Mouse (Mus musculus): ENCODE data around the gene Gm5678. TPM values are rescaled to one million over a fixed set of nuclear protein-coding genes. Genes with fewer than 3 reads are reported as not detected.

The Gm5678 gene
- polyA plus RNA-seq, 1 experiment from 2014 or later, result 0.19 TPM

- peak within 1 kb of the TSS; percentile 92 for H3K27ac ChIP-seq (ENCODE audit: low read depth)
- H3K36me3 ChIP-seq (ENCODE audit: control insufficient read depth, insufficient read depth, low read length), result peaks cover 6% of the 10 kb centered on the region; the same call in 1 of the 2 replicates
- H3K9me3 ChIP-seq (ENCODE audit: control insufficient read depth, low read length), result no peaks in the 10 kb centered on the region
- H3K4me1 ChIP-seq (replicated peaks; ENCODE audit: control insufficient read depth, insufficient read depth, low read length), result peaks cover 15% of the 10 kb centered on the region
- peak; percentile 90 for ATAC-seq (replicated peaks; ENCODE audit: low FRiP score, low TSS enrichment, low read depth)
- peak within 1 kb of the TSS; percentile 73 for H3K9ac ChIP-seq (ENCODE audit: low read length)
- no peaks in the 10 kb centered on the region for H3K27me3 ChIP-seq (replicated peaks; ENCODE audit: control insufficient read depth, insufficient read depth, low read length)
- WGBS, result under 1% methylated on average over 55 of the region's 55 CpGs
- peak within 1 kb of the TSS; percentile 95 for H3K4me2 ChIP-seq (ENCODE audit: low read length)
- H3K4me3 ChIP-seq (ENCODE audit: low read depth, low read length), result peak within 1 kb of the TSS; percentile 66
- peak; percentile 95 for DNase-seq (ENCODE audit: low spot score)
These were observed 24.3 kb upstream of the Gm5678 start, which contains the start of gene Setd4 for GRCm38 (mm10) chr16:93603439-93604212. TSS of gene Setd4 (minus strand) at chr16:93604063.

GRCm38 (mm10) chr16:93604481-93604969 lies 23.4 kb upstream of the Gm5678 start:
- peak overlapping the region; percentile 92 for H3K27ac ChIP-seq (ENCODE audit: low read depth)
- ATAC-seq (replicated peaks; ENCODE audit: low FRiP score, low TSS enrichment, low read depth) (no peak), DNase-seq (ENCODE audit: low spot score) (peak; percentile 71)
- H3K4me1 ChIP-seq (replicated peaks; ENCODE audit: control insufficient read depth, insufficient read depth, low read length), result peaks cover 18% of the 10 kb centered on the region
- 6% methylated on average over 16 of the region's 16 CpGs for WGBS
- H3K9ac ChIP-seq (ENCODE audit: low read length), result peak overlapping the region; percentile 73
- H3K4me2 ChIP-seq (ENCODE audit: low read length), result peak overlapping the region; percentile 95
- H3K4me3 ChIP-seq (ENCODE audit: low read depth, low read length), result peak overlapping the region; percentile 66
- H3K27me3 ChIP-seq (replicated peaks; ENCODE audit: control insufficient read depth, insufficient read depth, low read length), result no peaks in the 10 kb centered on the region
- no peaks in the 10 kb centered on the region for H3K36me3 ChIP-seq (ENCODE audit: control insufficient read depth, insufficient read depth, low read length)
- no peaks in the 10 kb centered on the region for H3K9me3 ChIP-seq (ENCODE audit: control insufficient read depth, low read length)

GRCm38 (mm10) chr16:93605553-93605952 lies 22.3 kb upstream of the Gm5678 start, which contains the start of gene Cbr1:
TSS of gene Cbr1 (plus strand) at chr16:93605853.
- Histone ChIP-seq H3K27ac (ENCODE audit: low read depth) (no peak within 1 kb of the TSS), H3K9ac (ENCODE audit: low read length) (no peak within 1 kb of the TSS), H3K9me3 (ENCODE audit: control insufficient read depth, low read length) (no peaks in the 10 kb centered on the region), H3K4me3 (ENCODE audit: low read depth, low read length) (peak within 1 kb of the TSS; percentile 66), H3K4me1 (replicated peaks; ENCODE audit: control insufficient read depth, insufficient read depth, low read length) (peaks cover 18% of the 10 kb centered on the region), H3K27me3 (replicated peaks; ENCODE audit: control insufficient read depth, insufficient read depth, low read length) (no peaks in the 10 kb centered on the region), H3K36me3 (ENCODE audit: control insufficient read depth, insufficient read depth, low read length) (0 out of 2 replicates have a peak, but pooled peaks cover under 1% of the 10 kb centered on the region), H3K4me2 (ENCODE audit: low read length) (peak within 1 kb of the TSS; percentile 95)
- no peak for DNase-seq (ENCODE audit: low spot score)
- 65% methylated on average over 4 of the region's 4 CpGs for WGBS
- no peak for ATAC-seq (replicated peaks; ENCODE audit: low FRiP score, low TSS enrichment, low read depth)

GRCm38 (mm10) chr16:93606146-93606545 lies 21.8 kb upstream of the Gm5678 start:
- H3K9ac ChIP-seq (ENCODE audit: low read length), result no peak overlapping the region
- peaks cover 18% of the 10 kb centered on the region for H3K4me1 ChIP-seq (replicated peaks; ENCODE audit: control insufficient read depth, insufficient read depth, low read length)
- H3K4me3 ChIP-seq (ENCODE audit: low read depth, low read length), result no peak overlapping the region
- no peak overlapping the region for H3K4me2 ChIP-seq (ENCODE audit: low read length)
- ATAC-seq (replicated peaks; ENCODE audit: low FRiP score, low TSS enrichment, low read depth) (no peak), DNase-seq (ENCODE audit: low spot score) (no peak)
- H3K27ac ChIP-seq (ENCODE audit: low read depth), result no peak overlapping the region
- no peaks in the 10 kb centered on the region for H3K27me3 ChIP-seq (replicated peaks; ENCODE audit: control insufficient read depth, insufficient read depth, low read length)
- WGBS, result 88% methylated on average over 7 of the region's 7 CpGs
- H3K36me3 ChIP-seq (ENCODE audit: control insufficient read depth, insufficient read depth, low read length), result peaks cover 7% of the 10 kb centered on the region
- H3K9me3 ChIP-seq (ENCODE audit: control insufficient read depth, low read length), result no peaks in the 10 kb centered on the region

- Histone ChIP-seq H3K27me3 (replicated peaks; ENCODE audit: control insufficient read depth, insufficient read depth, low read length) (no peaks in the 10 kb centered on the region), H3K9me3 (ENCODE audit: control insufficient read depth, low read length) (no peaks in the 10 kb centered on the region), H3K4me1 (replicated peaks; ENCODE audit: control insufficient read depth, insufficient read depth, low read length) (peaks cover 18% of the 10 kb centered on the region), H3K4me2 (ENCODE audit: low read length) (peak overlapping the region; percentile 88), H3K4me3 (ENCODE audit: low read depth, low read length) (peak overlapping the region; percentile 65), H3K9ac (ENCODE audit: low read length) (peak overlapping the region; percentile 71), H3K36me3 (ENCODE audit: control insufficient read depth, insufficient read depth, low read length) (peaks cover 19% of the 10 kb centered on the region), H3K27ac (ENCODE audit: low read depth) (peak overlapping the region; percentile 71; the same call in 1 of the 2 replicates)
- under 1% methylated on average over 32 of the region's 32 CpGs for WGBS
- ATAC-seq (replicated peaks; ENCODE audit: low FRiP score, low TSS enrichment, low read depth), result peak; percentile 42
- DNase-seq (ENCODE audit: low spot score), result peak; percentile 90
These were observed 20.2 kb upstream of the Gm5678 start for GRCm38 (mm10) chr16:93607669-93608101.

- no peaks in the 10 kb centered on the region for H3K27me3 ChIP-seq (replicated peaks; ENCODE audit: control insufficient read depth, insufficient read depth, low read length)
- peak overlapping the region; percentile 88 for H3K4me2 ChIP-seq (ENCODE audit: low read length)
- H3K9me3 ChIP-seq (ENCODE audit: control insufficient read depth, low read length), result no peaks in the 10 kb centered on the region
- WGBS, result 53% methylated on average over 8 of the region's 8 CpGs
- ATAC-seq (replicated peaks; ENCODE audit: low FRiP score, low TSS enrichment, low read depth), result no peak
- H3K36me3 ChIP-seq (ENCODE audit: control insufficient read depth, insufficient read depth, low read length), result peaks cover 19% of the 10 kb centered on the region
- DNase-seq (ENCODE audit: low spot score), result no peak
- peaks cover 18% of the 10 kb centered on the region for H3K4me1 ChIP-seq (replicated peaks; ENCODE audit: control insufficient read depth, insufficient read depth, low read length)
- H3K9ac ChIP-seq (ENCODE audit: low read length), result no peak overlapping the region
- no peak overlapping the region for H3K27ac ChIP-seq (ENCODE audit: low read depth)
- H3K4me3 ChIP-seq (ENCODE audit: low read depth, low read length), result peak overlapping the region; percentile 65
These were observed 19.2 kb upstream of the Gm5678 start for GRCm38 (mm10) chr16:93608731-93609130.

GRCm38 (mm10) chr16:93609796-93610195 lies 18.1 kb upstream of the Gm5678 start:
- no peaks in the 10 kb centered on the region for H3K9me3 ChIP-seq (ENCODE audit: control insufficient read depth, low read length)
- no peak overlapping the region for H3K4me3 ChIP-seq (ENCODE audit: low read depth, low read length)
- no peak overlapping the region for H3K4me2 ChIP-seq (ENCODE audit: low read length)
- 91% methylated on average over 4 of the region's 4 CpGs for WGBS
- H3K27ac ChIP-seq (ENCODE audit: low read depth), result no peak overlapping the region
- ATAC-seq (replicated peaks; ENCODE audit: low FRiP score, low TSS enrichment, low read depth) (no peak), DNase-seq (ENCODE audit: low spot score) (no peak)
- H3K36me3 ChIP-seq (ENCODE audit: control insufficient read depth, insufficient read depth, low read length), result peaks cover 19% of the 10 kb centered on the region
- no peaks in the 10 kb centered on the region for H3K27me3 ChIP-seq (replicated peaks; ENCODE audit: control insufficient read depth, insufficient read depth, low read length)
- H3K9ac ChIP-seq (ENCODE audit: low read length), result no peak overlapping the region
- peaks cover 11% of the 10 kb centered on the region for H3K4me1 ChIP-seq (replicated peaks; ENCODE audit: control insufficient read depth, insufficient read depth, low read length)

- Histone ChIP-seq H3K4me2 (ENCODE audit: low read length) (no peak overlapping the region), H3K9me3 (ENCODE audit: control insufficient read depth, low read length) (no peaks in the 10 kb centered on the region), H3K4me3 (ENCODE audit: low read depth, low read length) (no peak overlapping the region), H3K9ac (ENCODE audit: low read length) (no peak overlapping the region), H3K27me3 (replicated peaks; ENCODE audit: control insufficient read depth, insufficient read depth, low read length) (no peaks in the 10 kb centered on the region), H3K27ac (ENCODE audit: low read depth) (no peak overlapping the region), H3K36me3 (ENCODE audit: control insufficient read depth, insufficient read depth, low read length) (peaks cover 19% of the 10 kb centered on the region), H3K4me1 (replicated peaks; ENCODE audit: control insufficient read depth, insufficient read depth, low read length) (peaks cover 9% of the 10 kb centered on the region; the same call in 1 of the 2 replicates)
- DNase-seq (ENCODE audit: low spot score) (no peak), ATAC-seq (replicated peaks; ENCODE audit: low FRiP score, low TSS enrichment, low read depth) (no peak)
- 95% methylated on average over 4 of the region's 4 CpGs for WGBS
These were observed 16.9 kb upstream of the Gm5678 start for GRCm38 (mm10) chr16:93610961-93611360.
